Mouse (Mus musculus) limb, embryonic 13.5 days (tissue): ENCODE results near the gene Ablim1. TPM values are rescaled to one million over a fixed set of nuclear protein-coding genes. Genes with fewer than 3 reads are reported as not detected.

Experiments
- ATAC-seq: fragments of 200-750 bp; cut with Nextera tagmentation; 2 replicates; pipeline ENCODE4 v1.8.0; 2017; ENCODE audit warnings: low read depth, moderate number of reproducible peaks, moderate TSS enrichment; ENCODE audit not compliant: low FRiP score
- H3K27ac ChIP-seq: fragments of 300-500 bp; sonication (generic); 2 replicates; pipeline ENCODE4 v1.5.1; 2015; ENCODE audit warnings: inconsistent platforms, mild to moderate bottlenecking, moderate library complexity
- H3K27me3 ChIP-seq: fragments of 300-500 bp; sonication (generic); 2 replicates; pipeline ENCODE4 v1.6.1; 2015; ENCODE audit warnings: mild to moderate bottlenecking, inconsistent platforms
- H3K36me3 ChIP-seq: fragments of 300-500 bp; sonication (generic); 2 replicates; pipeline ENCODE4 v1.6.1; 2015; ENCODE audit warnings: inconsistent platforms, mild to moderate bottlenecking, moderate library complexity
- H3K4me1 ChIP-seq: fragments of 300-500 bp; sonication (generic); 2 replicates; pipeline ENCODE4 v1.6.1; 2015; ENCODE audit warnings: inconsistent platforms
- H3K4me2 ChIP-seq: fragments of 300-500 bp; sonication (generic); replicated peaks from 2 replicates; pipeline ENCODE4 v1.6.1; 2015; ENCODE audit warnings: inconsistent platforms, mild to moderate bottlenecking, moderate library complexity
- H3K4me3 ChIP-seq: fragments of 300-500 bp; sonication (generic); 2 replicates; pipeline ENCODE4 v1.5.1; 2015; ENCODE audit warnings: moderate library complexity, mild to moderate bottlenecking, inconsistent platforms
- H3K9ac ChIP-seq: fragments of 300-500 bp; sonication (generic); 2 replicates; pipeline ENCODE4 v1.6.1; 2015; ENCODE audit warnings: mild to moderate bottlenecking, inconsistent platforms
- H3K9me3 ChIP-seq: fragments of 300-500 bp; sonication (generic); 2 replicates; pipeline ENCODE4 v1.6.1; 2016; ENCODE audit warnings: inconsistent platforms
- WGBS: fragments of 180-500 bp; shearing (Covaris S2); methylation state at CpG from one replicate; pipeline ENCODE4 v1.1.7; 2015; 5-methylcytosine and 5-hydroxymethylcytosine counted together
- polyA plus RNA-seq: library from polyadenylated mRNA; unstranded; fragments of >200 nt; fragmentation: Nextera tagmentation; extraction: Ambion mirVana; gene quantifications from 2 replicates; pipeline ENCODE4 v1.2.1, GENCODE M21; 2015

The Ablim1 gene
- polyA plus RNA-seq, 1 experiment from 2014 or later = 34.0 TPM

- Histone ChIP-seq H3K4me2 (no peak overlapping the region), H3K36me3 (no peaks in the 10 kb centered on the region), H3K4me3 (no peak overlapping the region), H3K27ac (no peak overlapping the region), H3K9me3 (no peaks in the 10 kb centered on the region), H3K9ac (no peak overlapping the region), H3K4me1 (no peaks in the 10 kb centered on the region), H3K27me3 (no peaks in the 10 kb centered on the region)
- 84% methylated on average over 4 of the region's 4 CpGs for WGBS
- no peak for ATAC-seq
These were observed 86.1 kb downstream of the Ablim1 start for GRCm38 (mm10) chr19:57228576-57228975.

GRCm38 (mm10) chr19:57224390-57224789 lies 90.3 kb downstream of the Ablim1 start:
- Histone ChIP-seq H3K9ac (no peak overlapping the region), H3K9me3 (no peaks in the 10 kb centered on the region), H3K4me2 (no peak overlapping the region), H3K4me3 (no peak overlapping the region), H3K27ac (no peak overlapping the region), H3K27me3 (peaks cover 4% of the 10 kb centered on the region; the same call in 1 of the 2 replicates), H3K36me3 (no peaks in the 10 kb centered on the region), H3K4me1 (peaks cover 26% of the 10 kb centered on the region)
- 90% methylated on average over 5 of the region's 5 CpGs for WGBS
- no peak for ATAC-seq

GRCm38 (mm10) chr19:57223686-57224085 lies 91.0 kb downstream of the Ablim1 start:
- Histone ChIP-seq H3K27me3 (peaks cover 4% of the 10 kb centered on the region; the same call in 1 of the 2 replicates), H3K9ac (no peak overlapping the region), H3K4me2 (no peak overlapping the region), H3K27ac (no peak overlapping the region), H3K4me1 (peaks cover 26% of the 10 kb centered on the region), H3K4me3 (no peak overlapping the region), H3K36me3 (no peaks in the 10 kb centered on the region), H3K9me3 (no peaks in the 10 kb centered on the region)
- WGBS = 79% methylated on average over 3 of the region's 3 CpGs
- ATAC-seq = no peak

GRCm38 (mm10) chr19:57222657-57223056 lies 92.1 kb downstream of the Ablim1 start:
- H3K36me3 ChIP-seq = no peaks in the 10 kb centered on the region
- H3K27ac ChIP-seq = no peak overlapping the region
- peaks cover 26% of the 10 kb centered on the region for H3K4me1 ChIP-seq
- 93% methylated on average over 6 of the region's 6 CpGs for WGBS
- H3K4me3 ChIP-seq = no peak overlapping the region
- peaks cover 4% of the 10 kb centered on the region; the same call in 1 of the 2 replicates for H3K27me3 ChIP-seq
- H3K9me3 ChIP-seq = no peaks in the 10 kb centered on the region
- no peak for ATAC-seq
- H3K4me2 ChIP-seq = no peak overlapping the region
- H3K9ac ChIP-seq = no peak overlapping the region

DNA sequence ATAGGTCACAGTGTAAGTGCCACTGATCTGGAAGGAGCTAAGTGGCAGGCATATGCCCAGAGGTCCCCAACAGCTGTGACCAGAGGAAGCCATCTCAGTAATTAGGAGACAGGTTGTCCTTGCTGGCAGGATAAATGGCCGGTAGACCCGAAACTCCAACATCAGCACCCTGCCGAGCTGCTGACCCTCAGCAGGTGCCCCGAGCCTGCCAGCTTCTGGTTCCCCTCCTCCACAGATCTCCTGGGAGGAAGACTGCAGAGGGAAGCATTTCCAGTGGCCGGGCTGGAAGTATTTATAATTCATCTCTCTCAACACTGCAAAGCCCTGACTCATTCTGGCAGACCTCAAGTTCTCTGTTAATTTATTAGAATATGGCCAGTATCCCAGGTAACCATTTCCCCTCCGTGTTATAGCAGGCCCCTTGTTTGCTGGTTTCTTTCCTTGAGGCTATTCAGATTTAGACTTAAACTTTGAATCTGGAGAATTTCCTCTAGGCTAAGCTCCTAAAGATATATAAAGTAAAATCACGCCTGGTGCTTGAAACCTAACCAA lies 93.0 kb downstream of the Ablim1 start:
- Histone ChIP-seq H3K4me3 (no peak overlapping the region), H3K27me3 (peaks cover 4% of the 10 kb centered on the region; the same call in 1 of the 2 replicates), H3K4me2 (no peak overlapping the region), H3K9ac (no peak overlapping the region), H3K36me3 (no peaks in the 10 kb centered on the region), H3K9me3 (no peaks in the 10 kb centered on the region), H3K27ac (no peak overlapping the region; the same call in 1 of the 2 replicates), H3K4me1 (peaks cover 26% of the 10 kb centered on the region)
- 40% methylated on average over 7 of the region's 7 CpGs for WGBS
- no peak for ATAC-seq

DNA sequence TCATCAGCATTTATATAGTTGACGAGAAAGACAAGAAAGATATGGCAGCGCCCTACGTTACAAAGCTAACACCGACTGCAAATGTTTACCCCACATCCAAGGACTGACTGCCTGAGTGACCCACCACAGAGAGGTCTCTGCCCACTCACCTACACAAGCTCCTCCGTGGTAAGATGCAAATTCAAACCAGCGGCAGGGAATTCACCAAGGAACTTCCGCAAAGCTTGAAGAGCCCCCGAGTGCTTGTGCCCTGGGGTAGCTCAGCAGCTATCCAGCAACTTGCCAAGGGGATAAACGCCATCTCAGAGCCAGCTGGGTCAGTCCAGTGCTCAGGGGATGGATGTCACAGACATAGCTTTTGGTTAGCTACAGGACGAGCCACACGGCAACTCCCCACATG lies 95.0 kb downstream of the Ablim1 start:
- Histone ChIP-seq H3K27ac (no peak overlapping the region), H3K4me3 (no peak overlapping the region), H3K4me1 (peaks cover 26% of the 10 kb centered on the region), H3K9ac (no peak overlapping the region), H3K36me3 (no peaks in the 10 kb centered on the region), H3K9me3 (no peaks in the 10 kb centered on the region), H3K27me3 (peaks cover 4% of the 10 kb centered on the region; the same call in 1 of the 2 replicates), H3K4me2 (no peak overlapping the region)
- WGBS = 72% methylated on average over 11 of the region's 11 CpGs
- no peak for ATAC-seq

- Histone ChIP-seq H3K4me3 (no peak overlapping the region), H3K36me3 (no peaks in the 10 kb centered on the region), H3K27me3 (peaks cover 4% of the 10 kb centered on the region; the same call in 1 of the 2 replicates), H3K9ac (no peak overlapping the region), H3K27ac (no peak overlapping the region), H3K4me2 (no peak overlapping the region), H3K4me1 (peaks cover 16% of the 10 kb centered on the region), H3K9me3 (no peaks in the 10 kb centered on the region)
- no peak for ATAC-seq
- WGBS = 57% methylated on average over 4 of the region's 4 CpGs
These were observed 97.6 kb downstream of the Ablim1 start for GRCm38 (mm10) chr19:57217161-57217560.

DNA sequence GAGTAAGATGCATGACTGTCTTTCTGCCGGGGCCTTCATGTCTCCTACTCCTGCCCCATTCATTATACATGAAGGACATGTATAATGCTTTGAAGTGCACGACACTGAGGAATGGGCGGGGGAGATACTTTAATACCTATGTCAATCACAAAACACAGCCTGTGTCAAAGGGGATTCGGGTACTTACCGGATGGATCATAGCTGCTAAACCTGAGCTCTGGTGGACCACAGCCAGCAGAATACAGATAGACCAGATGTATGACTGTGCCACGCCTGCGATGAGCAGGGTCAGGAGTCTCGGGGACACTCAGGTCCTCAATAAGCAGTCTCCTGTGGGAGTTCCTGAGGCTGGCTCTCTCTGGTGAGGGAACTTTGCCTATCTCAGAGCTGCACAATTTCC lies 99.2 kb downstream of the Ablim1 start:
- ATAC-seq = no peak
- H3K27ac ChIP-seq = no peak overlapping the region
- H3K9ac ChIP-seq = no peak overlapping the region
- H3K4me2 ChIP-seq = no peak overlapping the region
- H3K27me3 ChIP-seq = peaks cover 7% of the 10 kb centered on the region; the same call in 1 of the 2 replicates
- H3K36me3 ChIP-seq = no peaks in the 10 kb centered on the region
- 83% methylated on average over 8 of the region's 8 CpGs for WGBS
- H3K4me1 ChIP-seq = peaks cover under 1% of the 10 kb centered on the region; the same call in 1 of the 2 replicates
- no peak overlapping the region for H3K4me3 ChIP-seq
- no peaks in the 10 kb centered on the region for H3K9me3 ChIP-seq

- Histone ChIP-seq H3K9ac (no peak overlapping the region), H3K9me3 (no peaks in the 10 kb centered on the region), H3K4me2 (no peak overlapping the region), H3K27me3 (0 out of 2 replicates have a peak, but pooled peaks cover 3% of the 10 kb centered on the region), H3K27ac (no peak overlapping the region), H3K36me3 (no peaks in the 10 kb centered on the region), H3K4me3 (no peak overlapping the region), H3K4me1 (0 out of 2 replicates have a peak, but pooled peaks cover 3% of the 10 kb centered on the region)
- no peak for ATAC-seq
- WGBS = 79% methylated on average over 2 of the region's 2 CpGs
These were observed 102.3 kb downstream of the Ablim1 start for GRCm38 (mm10) chr19:57212406-57212805.

GRCm38 (mm10) chr19:57211444-57212111 lies 103.1 kb downstream of the Ablim1 start:
- H3K36me3 ChIP-seq = no peaks in the 10 kb centered on the region
- 0 out of 2 replicates have a peak, but pooled peaks cover 3% of the 10 kb centered on the region for H3K27me3 ChIP-seq
- ATAC-seq = no peak
- WGBS = 76% methylated on average over 15 of the region's 15 CpGs
- H3K4me2 ChIP-seq = no peak overlapping the region
- H3K4me1 ChIP-seq = 0 out of 2 replicates have a peak, but pooled peaks cover 6% of the 10 kb centered on the region
- H3K27ac ChIP-seq = no peak overlapping the region; the same call in 1 of the 2 replicates
- H3K9me3 ChIP-seq = no peaks in the 10 kb centered on the region
- no peak overlapping the region for H3K4me3 ChIP-seq
- H3K9ac ChIP-seq = no peak overlapping the region

GRCm38 (mm10) chr19:57210924-57211323 lies 103.8 kb downstream of the Ablim1 start:
- Histone ChIP-seq H3K36me3 (no peaks in the 10 kb centered on the region), H3K4me3 (no peak overlapping the region), H3K9me3 (no peaks in the 10 kb centered on the region), H3K27ac (no peak overlapping the region), H3K9ac (no peak overlapping the region), H3K27me3 (0 out of 2 replicates have a peak, but pooled peaks cover 3% of the 10 kb centered on the region), H3K4me2 (no peak overlapping the region), H3K4me1 (0 out of 2 replicates have a peak, but pooled peaks cover 6% of the 10 kb centered on the region)
- 95% methylated on average over 2 of the region's 2 CpGs for WGBS
- no peak for ATAC-seq

GRCm38 (mm10) chr19:57204101-57204500 lies 110.6 kb downstream of the Ablim1 start:
- ATAC-seq = no peak
- peaks cover 4% of the 10 kb centered on the region; the same call in 1 of the 2 replicates for H3K27me3 ChIP-seq
- no peak overlapping the region for H3K4me2 ChIP-seq
- H3K9ac ChIP-seq = no peak overlapping the region
- 60% methylated on average over 7 of the region's 7 CpGs for WGBS
- H3K9me3 ChIP-seq = no peaks in the 10 kb centered on the region
- H3K4me1 ChIP-seq = peaks cover 29% of the 10 kb centered on the region
- H3K27ac ChIP-seq = no peak overlapping the region
- H3K36me3 ChIP-seq = no peaks in the 10 kb centered on the region
- H3K4me3 ChIP-seq = no peak overlapping the region
